Mouse (Mus musculus): ENCODE results near the gene Hilpda. TPM values are rescaled to one million over a fixed set of nuclear protein-coding genes. Genes with fewer than 3 reads are reported as not detected.
A peak's percentile ranks its signal among the peaks of the same experiment; 100 is the strongest.

Hilpda gene
- polyA plus RNA-seq, 1 experiment from 2014 or later = 29.2 TPM

GRCm38 (mm10) chr6:29241697-29242096, 30.6 kb upstream of the Hilpda start:
- WGBS = 47% methylated on average over 2 of the region's 2 CpGs
- ATAC-seq (replicated peaks; ENCODE audit: low FRiP score) (no peak), DNase-seq (ENCODE audit: low spot score) (no peak)
- Histone ChIP-seq H3K9ac (ENCODE audit: low read length) (no peak overlapping the region), H3K27me3 (ENCODE audit: control insufficient read depth, insufficient read depth, low read length) (no peaks in the 10 kb centered on the region), H3K4me1 (replicated peaks; ENCODE audit: control insufficient read depth, insufficient read depth, low read length) (no peaks in the 10 kb centered on the region), H3K27ac (ENCODE audit: low read depth, low read length) (no peak overlapping the region), H3K4me3 (ENCODE audit: low read depth, low read length) (no peak overlapping the region), H3K4me2 (ENCODE audit: low read depth, low read length, severe bottlenecking) (no peak overlapping the region), H3K36me3 (ENCODE audit: control insufficient read depth, insufficient read depth, low read length) (no peaks in the 10 kb centered on the region), H3K9me3 (ENCODE audit: control insufficient read depth, low read length) (no peaks in the 10 kb centered on the region)

DNA sequence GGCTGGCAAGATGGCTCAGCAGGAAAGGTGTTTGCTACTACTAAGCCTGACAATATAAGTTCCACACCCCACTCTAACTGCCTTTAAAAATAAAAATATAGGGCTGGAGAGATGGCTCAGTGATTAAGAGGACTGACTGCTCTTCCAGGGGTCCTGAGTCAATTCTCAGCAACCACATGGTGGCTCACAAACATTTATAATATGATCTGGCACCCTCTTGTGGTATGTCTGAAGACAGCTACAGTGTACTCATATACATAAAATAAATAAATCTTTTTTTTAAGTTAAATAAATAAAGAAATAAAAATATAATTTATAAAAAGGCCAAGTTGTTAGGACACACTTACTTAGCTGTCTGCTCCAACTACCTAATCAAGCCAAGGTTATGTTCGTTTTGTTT, 30.0 kb upstream of the Hilpda start:
- DNase-seq (ENCODE audit: low spot score) (no peak), ATAC-seq (replicated peaks; ENCODE audit: low FRiP score) (no peak)
- Histone ChIP-seq H3K4me3 (ENCODE audit: low read depth, low read length) (no peak overlapping the region), H3K27ac (ENCODE audit: low read depth, low read length) (no peak overlapping the region), H3K9me3 (ENCODE audit: control insufficient read depth, low read length) (no peaks in the 10 kb centered on the region), H3K9ac (ENCODE audit: low read length) (no peak overlapping the region), H3K4me2 (ENCODE audit: low read depth, low read length, severe bottlenecking) (no peak overlapping the region), H3K4me1 (replicated peaks; ENCODE audit: control insufficient read depth, insufficient read depth, low read length) (no peaks in the 10 kb centered on the region), H3K27me3 (ENCODE audit: control insufficient read depth, insufficient read depth, low read length) (no peaks in the 10 kb centered on the region), H3K36me3 (ENCODE audit: control insufficient read depth, insufficient read depth, low read length) (no peaks in the 10 kb centered on the region)
- WGBS = 53% methylated on average over 1 of the region's 1 CpGs

GRCm38 (mm10) chr6:29245272-29246120, 26.8 kb upstream of the Hilpda start:
- no peaks in the 10 kb centered on the region for H3K9me3 ChIP-seq (ENCODE audit: control insufficient read depth, low read length)
- WGBS = 81% methylated on average over 14 of the region's 14 CpGs
- H3K9ac ChIP-seq (ENCODE audit: low read length) = no peak overlapping the region
- no peaks in the 10 kb centered on the region for H3K36me3 ChIP-seq (ENCODE audit: control insufficient read depth, insufficient read depth, low read length)
- ATAC-seq (replicated peaks; ENCODE audit: low FRiP score) (no peak), DNase-seq (ENCODE audit: low spot score) (peak; percentile 39)
- H3K4me3 ChIP-seq (ENCODE audit: low read depth, low read length) = no peak overlapping the region
- H3K27me3 ChIP-seq (ENCODE audit: control insufficient read depth, insufficient read depth, low read length) = no peaks in the 10 kb centered on the region
- no peaks in the 10 kb centered on the region for H3K4me1 ChIP-seq (replicated peaks; ENCODE audit: control insufficient read depth, insufficient read depth, low read length)
- no peak overlapping the region for H3K27ac ChIP-seq (ENCODE audit: low read depth, low read length)
- no peak overlapping the region for H3K4me2 ChIP-seq (ENCODE audit: low read depth, low read length, severe bottlenecking)

GRCm38 (mm10) chr6:29246183-29246582, 26.1 kb upstream of the Hilpda start:
- no peaks in the 10 kb centered on the region for H3K4me1 ChIP-seq (replicated peaks; ENCODE audit: control insufficient read depth, insufficient read depth, low read length)
- 87% methylated on average over 3 of the region's 3 CpGs for WGBS
- peak; percentile 13 for DNase-seq (ENCODE audit: low spot score)

DNA sequence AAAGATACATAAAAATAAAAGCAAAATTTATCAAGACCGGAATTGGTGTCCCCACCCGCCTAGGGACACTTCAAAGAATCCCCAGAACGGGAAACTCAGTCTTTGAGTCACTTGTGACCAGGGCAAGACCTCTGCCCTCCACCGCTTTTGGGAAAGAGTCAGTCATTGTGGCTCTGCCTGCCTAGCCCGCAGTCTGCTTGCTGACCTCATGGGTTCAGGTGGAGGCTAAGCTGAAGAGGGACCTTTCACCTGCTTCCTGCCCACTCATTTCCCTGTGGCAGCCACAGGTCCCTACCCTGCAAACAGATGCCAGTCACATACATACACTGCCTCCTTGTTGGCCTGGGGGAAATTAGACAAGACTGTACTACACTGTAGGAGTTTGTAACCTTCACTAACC, 25.7 kb upstream of the Hilpda start:
- 62% methylated on average over 5 of the region's 5 CpGs for WGBS
- H3K4me3 ChIP-seq (ENCODE audit: low read depth, low read length) = no peak overlapping the region
- ATAC-seq (replicated peaks; ENCODE audit: low FRiP score) (no peak), DNase-seq (ENCODE audit: low spot score) (peak; percentile 20)
- H3K27me3 ChIP-seq (ENCODE audit: control insufficient read depth, insufficient read depth, low read length) = no peaks in the 10 kb centered on the region
- no peak overlapping the region for H3K9ac ChIP-seq (ENCODE audit: low read length)
- no peak overlapping the region for H3K4me2 ChIP-seq (ENCODE audit: low read depth, low read length, severe bottlenecking)
- no peaks in the 10 kb centered on the region for H3K9me3 ChIP-seq (ENCODE audit: control insufficient read depth, low read length)
- no peaks in the 10 kb centered on the region for H3K4me1 ChIP-seq (replicated peaks; ENCODE audit: control insufficient read depth, insufficient read depth, low read length)
- H3K36me3 ChIP-seq (ENCODE audit: control insufficient read depth, insufficient read depth, low read length) = no peaks in the 10 kb centered on the region
- no peak overlapping the region for H3K27ac ChIP-seq (ENCODE audit: low read depth, low read length)

More at GRCm38 (mm10) chr6:29246183-29246582, 26.1 kb upstream of the Hilpda start:
- no peak overlapping the region for H3K4me3 ChIP-seq (ENCODE audit: low read depth, low read length)
- no peak overlapping the region for H3K9ac ChIP-seq (ENCODE audit: low read length)
- H3K27ac ChIP-seq (ENCODE audit: low read depth, low read length) = no peak overlapping the region
- no peaks in the 10 kb centered on the region for H3K36me3 ChIP-seq (ENCODE audit: control insufficient read depth, insufficient read depth, low read length)
- ATAC-seq (replicated peaks; ENCODE audit: low FRiP score) = no peak
- no peak overlapping the region for H3K4me2 ChIP-seq (ENCODE audit: low read depth, low read length, severe bottlenecking)
- H3K9me3 ChIP-seq (ENCODE audit: control insufficient read depth, low read length) = no peaks in the 10 kb centered on the region
- no peaks in the 10 kb centered on the region for H3K27me3 ChIP-seq (ENCODE audit: control insufficient read depth, insufficient read depth, low read length)

DNA sequence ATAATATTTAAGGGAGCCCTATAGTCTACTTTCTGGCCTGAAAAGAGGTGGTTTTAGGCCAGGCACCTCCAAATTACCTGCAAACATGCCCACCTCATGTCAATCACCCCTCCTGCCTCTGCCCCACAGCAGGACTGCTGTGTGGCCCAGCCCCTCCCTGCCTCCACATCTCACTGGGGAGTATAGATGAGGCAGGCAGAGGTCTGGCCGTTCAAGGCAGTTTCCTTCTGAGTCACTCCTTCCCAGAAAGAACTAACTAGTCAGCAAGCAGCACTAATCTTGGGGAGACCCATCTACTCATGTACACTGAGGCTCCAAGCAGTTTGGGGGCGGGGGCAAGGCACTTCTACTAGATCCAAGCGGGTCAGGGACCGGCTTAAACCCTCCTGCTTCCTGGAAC, 25.2 kb upstream of the Hilpda start:
- H3K27me3 ChIP-seq (ENCODE audit: control insufficient read depth, insufficient read depth, low read length) = no peaks in the 10 kb centered on the region
- H3K4me3 ChIP-seq (ENCODE audit: low read depth, low read length) = no peak overlapping the region
- no peak overlapping the region for H3K4me2 ChIP-seq (ENCODE audit: low read depth, low read length, severe bottlenecking)
- DNase-seq (ENCODE audit: low spot score) (no peak), ATAC-seq (replicated peaks; ENCODE audit: low FRiP score) (no peak)
- WGBS = 51% methylated on average over 4 of the region's 4 CpGs
- no peaks in the 10 kb centered on the region for H3K9me3 ChIP-seq (ENCODE audit: control insufficient read depth, low read length)
- H3K36me3 ChIP-seq (ENCODE audit: control insufficient read depth, insufficient read depth, low read length) = no peaks in the 10 kb centered on the region
- H3K4me1 ChIP-seq (replicated peaks; ENCODE audit: control insufficient read depth, insufficient read depth, low read length) = no peaks in the 10 kb centered on the region
- H3K27ac ChIP-seq (ENCODE audit: low read depth, low read length) = no peak overlapping the region
- no peak overlapping the region for H3K9ac ChIP-seq (ENCODE audit: low read length)

GRCm38 (mm10) chr6:29259418-29259817, 12.9 kb upstream of the Hilpda start:
- no peak for ATAC-seq (replicated peaks; ENCODE audit: low FRiP score)
- H3K4me2 ChIP-seq (ENCODE audit: low read depth, low read length, severe bottlenecking) = no peak overlapping the region

GRCm38 (mm10) chr6:29261831-29262230, 10.5 kb upstream of the Hilpda start:
- ATAC-seq (replicated peaks; ENCODE audit: low FRiP score) (no peak), DNase-seq (ENCODE audit: low spot score) (no peak)
- H3K9ac ChIP-seq (ENCODE audit: low read length) = no peak overlapping the region
- H3K27ac ChIP-seq (ENCODE audit: low read depth, low read length) = no peak overlapping the region
- no peaks in the 10 kb centered on the region for H3K4me1 ChIP-seq (replicated peaks; ENCODE audit: control insufficient read depth, insufficient read depth, low read length)
- H3K4me2 ChIP-seq (ENCODE audit: low read depth, low read length, severe bottlenecking) = no peak overlapping the region
- H3K27me3 ChIP-seq (ENCODE audit: control insufficient read depth, insufficient read depth, low read length) = no peaks in the 10 kb centered on the region
- whole genome bisulfite sequencing = 83% methylated on average over 5 of the region's 5 CpGs
- no peak overlapping the region for H3K4me3 ChIP-seq (ENCODE audit: low read depth, low read length)
- no peaks in the 10 kb centered on the region for H3K36me3 ChIP-seq (ENCODE audit: control insufficient read depth, insufficient read depth, low read length)
- H3K9me3 ChIP-seq (ENCODE audit: control insufficient read depth, low read length) = no peaks in the 10 kb centered on the region

More at GRCm38 (mm10) chr6:29259418-29259817, 12.9 kb upstream of the Hilpda start:
- H3K4me3 ChIP-seq (ENCODE audit: low read depth, low read length) = no peak overlapping the region
- H3K9me3 ChIP-seq (ENCODE audit: control insufficient read depth, low read length) = no peaks in the 10 kb centered on the region
- no peak overlapping the region for H3K27ac ChIP-seq (ENCODE audit: low read depth, low read length)
- DNase-seq (ENCODE audit: low spot score) = no peak
- no peaks in the 10 kb centered on the region for H3K36me3 ChIP-seq (ENCODE audit: control insufficient read depth, insufficient read depth, low read length)
- no peaks in the 10 kb centered on the region for H3K27me3 ChIP-seq (ENCODE audit: control insufficient read depth, insufficient read depth, low read length)
- 81% methylated on average over 1 of the region's 1 CpGs for WGBS
- no peak overlapping the region for H3K9ac ChIP-seq (ENCODE audit: low read length)
- no peaks in the 10 kb centered on the region for H3K4me1 ChIP-seq (replicated peaks; ENCODE audit: control insufficient read depth, insufficient read depth, low read length)
